Mouse (Mus musculus) retina, postnatal 7 days (tissue): ENCODE measurements around the gene Hmg20b.

Source experiments
- DNase-seq: peaks from one replicate; pipeline ENCODE4 v3.0.0-alpha.2; 2012; ENCODE audit warnings: low read depth, low spot score

The Hmg20b gene

DNA sequence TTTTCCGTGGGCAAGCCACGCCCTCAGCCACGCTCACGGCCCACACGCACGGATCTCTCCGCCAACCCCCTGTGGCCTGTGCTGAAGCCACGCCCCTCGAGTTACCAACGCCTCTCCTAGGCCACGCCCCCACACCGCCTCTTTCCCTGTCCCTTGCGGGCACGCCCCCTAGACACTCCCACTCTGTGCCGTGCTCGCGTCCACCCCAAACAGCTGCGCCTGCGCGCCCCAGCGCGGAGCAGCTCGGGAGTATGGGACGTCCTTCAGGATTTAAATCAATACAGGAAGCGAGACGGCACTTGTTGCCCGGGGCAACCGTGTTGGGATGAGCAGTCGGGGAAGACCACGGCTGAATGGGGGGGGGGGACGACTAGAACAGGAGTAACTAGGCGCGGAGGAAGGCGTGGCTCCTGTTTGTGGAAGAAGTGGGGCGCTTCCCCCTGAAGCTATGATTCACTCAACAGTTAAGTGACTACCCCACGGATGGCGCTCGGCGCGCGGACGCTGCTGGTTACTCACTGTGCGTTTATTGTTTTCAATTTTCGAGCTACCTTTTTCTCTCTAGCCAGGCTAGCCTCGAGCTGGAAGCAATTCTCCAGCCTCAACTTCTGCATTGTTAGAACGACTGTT lies 28.4 kb upstream of the Hmg20b start:
- DNase-seq: peak; percentile 100

DNA sequence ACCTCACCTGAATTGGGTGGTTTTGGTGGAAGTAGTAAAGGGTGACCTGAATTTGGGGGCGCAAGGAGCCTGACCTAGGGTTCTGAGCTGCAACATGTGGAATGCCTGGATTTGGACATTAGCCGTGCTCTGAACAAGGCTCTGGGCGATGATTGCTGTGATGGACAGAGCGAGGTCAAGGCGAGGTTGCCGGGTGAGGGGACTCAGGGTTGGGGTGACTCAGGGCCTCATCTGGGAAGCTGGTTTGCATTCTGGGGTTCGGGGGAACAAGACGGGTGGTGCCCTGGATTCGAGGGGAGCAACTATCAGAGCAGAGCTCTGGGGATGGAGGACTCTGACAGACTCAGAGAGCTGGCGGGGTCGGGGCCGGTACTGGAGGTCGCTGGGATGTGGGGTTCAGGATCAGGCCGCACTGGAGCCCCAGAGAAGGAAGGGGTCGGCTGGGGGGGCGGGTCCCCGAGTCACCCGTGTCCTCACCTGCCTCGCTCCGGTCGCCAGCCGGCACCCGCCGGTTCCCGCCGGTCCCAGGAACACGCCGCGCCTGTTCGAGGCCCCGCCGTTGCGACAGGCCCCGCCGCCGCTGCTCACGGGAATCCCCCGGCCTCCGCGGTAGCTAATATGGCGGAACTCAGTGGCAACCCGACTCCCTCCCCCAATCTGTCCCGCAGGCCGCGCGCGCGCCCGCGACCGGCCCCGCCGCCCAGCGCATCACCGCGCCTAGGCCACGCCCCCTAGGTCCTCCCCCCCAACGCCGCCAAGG lies 27.7 kb upstream of the Hmg20b start, which contains the start of gene Fzr1:
Fzr1 (minus strand) TSS at position 724 of the 760 bp plus-strand sequence.
- no peak for DNase-seq

- no peak for DNase-seq
These were observed 27.0 kb upstream of the Hmg20b start for GRCm38 (mm10) chr10:81377362-81377664.

GRCm38 (mm10) chr10:81376561-81377361 lies 26.5 kb upstream of the Hmg20b start:
- no peak for DNase-seq

DNA sequence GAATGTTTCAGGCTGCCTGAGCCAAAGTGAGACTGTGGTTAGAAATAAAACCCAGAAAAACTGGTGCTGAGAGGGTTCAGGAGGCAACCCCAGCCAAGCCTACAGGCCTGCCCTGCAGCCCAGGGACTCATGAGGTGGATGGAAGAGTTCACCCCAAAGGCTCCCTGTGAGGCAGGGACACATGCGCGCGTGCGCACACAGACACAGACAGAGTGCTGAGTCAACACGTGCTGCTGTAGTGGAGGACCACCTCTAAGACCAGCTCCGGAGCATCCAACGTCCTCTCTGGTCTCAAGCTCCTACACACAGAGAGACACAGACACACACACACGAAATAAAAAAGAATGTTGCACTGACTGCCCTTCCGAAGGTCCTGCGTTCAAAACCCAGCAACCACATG lies 25.0 kb upstream of the Hmg20b start:
- DNase-seq: no peak

- no peak for DNase-seq
These were observed 16.9 kb upstream of the Hmg20b start for GRCm38 (mm10) chr10:81367207-81367495.

- no peak for DNase-seq
These were observed 16.4 kb upstream of the Hmg20b start for GRCm38 (mm10) chr10:81366477-81367206.

GRCm38 (mm10) chr10:81365672-81366476 lies 15.6 kb upstream of the Hmg20b start, which contains the start of gene 4930404N11Rik:
TSS of gene 4930404N11Rik (minus strand) at chr10:81365816.
- no peak for DNase-seq

DNA sequence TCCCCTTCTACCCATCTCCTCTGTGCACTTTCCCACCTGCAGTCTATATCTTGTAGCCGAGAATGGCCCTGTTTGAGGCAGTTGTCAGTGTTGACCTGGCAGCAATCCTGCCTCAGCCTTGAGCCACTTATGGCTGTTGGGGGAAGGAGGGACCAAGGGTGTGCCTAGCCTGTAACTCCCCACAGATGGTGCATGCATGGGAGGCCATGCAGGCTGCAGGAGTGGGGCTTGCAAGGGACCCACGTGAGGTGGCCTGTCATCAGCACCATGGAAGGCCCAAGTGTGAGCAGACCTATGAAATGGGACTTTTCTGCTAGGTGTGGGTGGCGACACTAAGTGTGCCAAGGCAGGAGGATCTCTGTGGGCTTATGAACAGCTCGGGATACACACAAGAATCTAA lies 14.8 kb upstream of the Hmg20b start:
- DNase-seq: no peak

GRCm38 (mm10) chr10:81364666-81365065 lies 14.4 kb upstream of the Hmg20b start:
- DNase-seq: no peak

DNA sequence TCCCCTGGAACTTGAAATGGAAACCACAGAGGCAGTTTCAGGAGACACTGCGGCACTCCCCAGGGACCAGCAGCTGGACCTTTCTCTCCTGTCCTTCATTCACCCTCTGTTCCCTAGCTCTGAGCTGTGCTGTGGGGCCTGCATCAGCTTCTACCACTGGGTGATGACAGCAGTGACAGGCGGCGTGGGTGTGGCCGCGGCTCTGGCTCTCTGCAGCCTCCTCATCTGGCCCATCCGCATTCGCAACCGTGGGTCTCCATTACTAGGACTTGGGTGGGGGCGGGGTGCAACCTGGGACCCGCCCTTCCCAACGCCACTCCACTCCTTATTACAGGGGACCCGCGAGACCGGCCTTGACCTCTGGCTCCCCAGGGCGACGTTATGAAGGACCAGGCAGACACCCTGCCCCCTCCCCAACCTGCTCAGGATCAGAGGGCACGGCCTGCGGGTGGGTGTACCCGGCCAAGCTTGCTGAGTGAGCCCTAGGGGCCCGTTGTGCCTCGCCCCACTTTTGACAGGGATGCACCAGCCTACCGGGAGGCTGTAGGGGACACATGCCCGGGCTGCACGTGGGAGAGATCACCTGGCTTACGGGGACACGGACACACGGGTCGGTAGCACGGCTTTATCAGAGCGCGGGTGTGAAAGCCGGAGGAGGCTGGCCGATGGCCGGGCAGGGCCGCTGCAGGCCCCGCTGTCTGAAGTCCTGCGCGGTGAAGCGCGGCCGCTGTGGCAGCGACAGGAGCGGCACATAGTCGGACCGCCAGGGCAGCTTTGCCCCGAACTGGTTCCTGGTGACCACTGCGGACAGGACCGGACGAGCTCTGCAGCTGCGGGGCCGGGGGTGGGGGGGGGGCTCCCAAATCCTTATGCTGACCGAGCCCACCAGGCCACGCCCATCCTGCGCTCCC lies 13.4 kb upstream of the Hmg20b start:
- no peak for DNase-seq

- no peak for DNase-seq
These were observed 12.2 kb upstream of the Hmg20b start for GRCm38 (mm10) chr10:81362336-81362949.

DNA sequence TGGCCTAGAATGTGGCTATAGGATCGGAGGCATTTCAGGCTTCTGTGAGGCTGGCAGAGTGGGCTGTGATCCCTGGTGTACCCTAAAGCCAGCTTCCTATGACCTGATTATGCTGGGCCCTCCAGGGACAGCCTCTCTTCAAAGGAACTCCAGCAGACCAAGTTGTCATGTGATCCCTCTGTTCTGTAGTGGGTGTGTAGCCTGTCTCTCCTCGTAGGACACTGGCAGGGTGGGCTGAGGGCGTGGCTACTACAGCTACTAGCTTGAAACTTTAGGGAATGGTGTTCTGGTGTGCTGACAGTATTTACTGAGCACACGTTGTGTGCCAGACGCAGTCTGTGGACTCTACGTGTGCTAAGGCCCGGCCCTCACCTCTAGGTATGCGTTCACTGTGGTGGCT lies 10.4 kb upstream of the Hmg20b start:
- no peak for DNase-seq

- no peak for DNase-seq
These were observed 8.6 kb upstream of the Hmg20b start for GRCm38 (mm10) chr10:81358841-81359240.

GRCm38 (mm10) chr10:81358209-81358608 lies 7.9 kb upstream of the Hmg20b start:
- DNase-seq: no peak

- peak; percentile 76 for DNase-seq
These were observed 6.9 kb upstream of the Hmg20b start, which contains the start of gene Mfsd12 for GRCm38 (mm10) chr10:81356991-81357844. TSS of gene Mfsd12 (plus strand) at chr10:81357491.

DNA sequence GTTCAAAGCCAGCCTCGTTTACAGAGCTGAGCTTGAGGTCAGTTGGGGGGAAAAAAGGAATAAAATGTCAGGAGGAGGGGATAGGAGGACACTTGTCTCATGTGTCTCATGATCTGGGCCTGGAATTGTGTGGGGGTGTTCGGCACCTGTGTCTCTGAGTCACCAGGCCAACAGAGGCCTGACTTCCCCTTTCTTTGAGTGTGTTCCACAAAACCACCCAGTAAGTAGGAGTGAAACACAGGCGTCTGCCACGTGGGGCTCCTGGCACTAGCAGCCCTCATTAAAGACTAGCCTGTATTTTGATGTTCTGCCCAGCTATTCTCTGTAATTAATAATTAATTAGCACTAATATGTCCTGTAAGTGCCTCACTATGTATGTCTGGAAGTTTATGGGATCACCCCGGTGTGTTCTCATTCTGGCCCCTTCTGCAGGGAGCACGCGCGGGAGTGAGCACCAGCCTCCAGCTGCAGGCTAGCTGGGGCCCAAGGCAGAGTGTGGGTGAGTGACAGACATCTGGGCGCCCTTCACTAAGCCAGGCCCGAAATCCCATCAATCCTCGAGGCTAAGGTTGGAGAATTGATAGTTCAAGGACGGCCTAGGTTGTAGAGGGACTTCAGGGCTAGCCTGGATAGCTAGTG lies 6.2 kb upstream of the Hmg20b start:
- no peak for DNase-seq

- DNase-seq: no peak
These were observed 5.3 kb upstream of the Hmg20b start for GRCm38 (mm10) chr10:81355533-81355932.
